Mouse (Mus musculus) limb, embryonic 10.5 days (tissue): Measurements from ENCODE around the gene Csmd2. TPM values are rescaled to one million over a fixed set of nuclear protein-coding genes. Genes with fewer than 3 reads are reported as not detected.

ENCODE experiments used
- DNase-seq: peaks from one replicate; pipeline ENCODE4 v3.0.0-alpha.2; 2017; ENCODE audit warnings: low spot score
- H3K27ac ChIP-seq: fragments of 300-500 bp; sonication (generic); 2 replicates; pipeline ENCODE4 v1.5.1; 2016; ENCODE audit warnings: mild to moderate bottlenecking
- H3K27me3 ChIP-seq: fragments of 300-500 bp; sonication (generic); 2 replicates; pipeline ENCODE4 v1.6.1; 2016; ENCODE audit warnings: low read depth, mild to moderate bottlenecking; ENCODE audit not compliant: poor library complexity, severe bottlenecking
- H3K36me3 ChIP-seq: fragments of 300-500 bp; sonication (generic); 2 replicates; pipeline ENCODE4 v1.6.1; 2016; ENCODE audit warnings: mild to moderate bottlenecking, moderate library complexity
- H3K4me1 ChIP-seq: fragments of 300-500 bp; sonication (generic); 2 replicates; pipeline ENCODE4 v1.6.1; 2016
- H3K4me3 ChIP-seq: fragments of 300-500 bp; sonication (generic); 2 replicates; pipeline ENCODE4 v1.5.1; 2016; ENCODE audit warnings: mild to moderate bottlenecking, moderate library complexity
- H3K9me3 ChIP-seq: fragments of 300-500 bp; sonication (generic); replicated peaks from 2 replicates; pipeline ENCODE4 v1.6.1; 2016; ENCODE audit warnings: mild to moderate bottlenecking
- WGBS: fragments of 180-500 bp; shearing (Covaris S2); methylation state at CpG from one replicate; pipeline ENCODE4 v1.1.7; 2016; 5-methylcytosine and 5-hydroxymethylcytosine counted together
- polyA plus RNA-seq: library from polyadenylated mRNA; unstranded; fragments of >200 nt; fragmentation: Nextera tagmentation; extraction: Ambion mirVana; gene quantifications from 2 replicates; pipeline ENCODE4 v1.2.1, GENCODE M21; 2016

Csmd2 gene
- polyA plus RNA-seq, 1 experiment from 2014 or later: 0.03 TPM

DNA sequence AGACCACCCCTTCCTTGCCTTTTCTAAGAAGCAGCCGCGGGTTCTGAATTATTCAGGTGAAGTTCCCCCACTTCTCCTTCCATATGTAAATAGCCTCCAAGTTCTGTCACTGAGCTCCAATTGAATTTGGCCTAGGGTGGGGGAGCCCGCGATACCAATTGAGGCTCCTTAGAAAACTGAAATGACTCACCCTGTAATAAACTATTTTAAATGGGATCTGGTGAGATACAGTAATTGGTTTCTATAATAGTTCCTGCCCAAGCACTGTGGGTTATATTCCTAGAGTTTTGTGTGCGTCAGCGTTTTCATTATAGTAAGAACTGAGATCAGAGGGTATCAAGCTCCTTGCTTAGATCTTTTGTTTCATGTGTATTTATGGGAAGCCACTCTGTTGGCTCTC is 287.9 kb downstream of the Csmd2 start:
- no peaks in the 10 kb centered on the region for H3K9me3 ChIP-seq
- no peaks in the 10 kb centered on the region for H3K36me3 ChIP-seq
- H3K27me3 ChIP-seq: no peaks in the 10 kb centered on the region
- 76% methylated on average over 6 of the region's 6 CpGs for WGBS
- H3K4me3 ChIP-seq: no peak overlapping the region
- H3K27ac ChIP-seq: no peak overlapping the region
- DNase-seq: no peak
- H3K4me1 ChIP-seq: no peaks in the 10 kb centered on the region

DNA sequence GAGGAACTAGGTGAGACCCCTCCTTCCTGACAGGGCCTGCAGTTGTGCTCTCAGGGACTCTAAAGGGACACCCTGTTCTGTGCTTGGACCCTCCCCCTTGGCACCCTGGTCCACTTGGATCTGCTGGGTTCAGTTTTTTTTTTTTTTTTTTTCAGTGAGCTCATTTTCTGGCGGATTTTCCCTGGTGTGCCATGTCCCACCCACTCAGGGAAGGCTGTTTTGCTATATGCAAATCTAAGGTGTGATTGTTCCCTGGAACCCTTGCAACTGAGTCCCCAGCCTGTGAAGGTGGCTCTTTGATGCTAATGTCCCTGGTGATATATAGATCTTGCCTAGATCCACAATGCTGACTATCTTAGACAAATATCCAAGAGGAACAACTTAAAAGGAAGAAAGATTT is 297.4 kb downstream of the Csmd2 start:
- 76% methylated on average over 1 of the region's 1 CpGs for WGBS
- H3K9me3 ChIP-seq: no peaks in the 10 kb centered on the region
- H3K27ac ChIP-seq: no peak overlapping the region
- H3K27me3 ChIP-seq: no peaks in the 10 kb centered on the region
- DNase-seq: no peak
- no peak overlapping the region for H3K4me3 ChIP-seq
- H3K4me1 ChIP-seq: no peaks in the 10 kb centered on the region
- H3K36me3 ChIP-seq: no peaks in the 10 kb centered on the region

DNA sequence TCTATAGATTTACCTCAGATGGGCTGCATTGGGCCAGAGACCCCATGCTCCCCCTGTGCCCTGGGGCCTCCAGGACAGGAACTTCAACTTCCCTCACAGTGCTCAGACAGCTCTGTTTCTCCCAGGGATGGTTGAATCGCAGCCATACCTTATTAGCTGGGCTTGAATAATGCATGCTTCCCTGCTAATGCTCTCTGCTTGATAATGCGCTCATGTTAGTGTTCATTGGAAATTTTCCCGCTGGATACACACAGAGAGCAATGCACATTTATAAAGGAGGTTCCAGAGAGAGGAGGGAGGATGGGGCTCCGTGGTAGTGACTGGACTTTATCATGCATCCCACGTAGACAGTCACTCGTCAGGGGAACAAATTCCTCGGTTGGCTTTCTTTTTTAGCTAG is 300.4 kb downstream of the Csmd2 start:
- 89% methylated on average over 7 of the region's 7 CpGs for WGBS
- H3K4me3 ChIP-seq: no peak overlapping the region
- no peaks in the 10 kb centered on the region for H3K4me1 ChIP-seq
- 0 out of 2 replicates have a peak, but pooled peaks cover 4% of the 10 kb centered on the region for H3K27me3 ChIP-seq
- H3K36me3 ChIP-seq: no peaks in the 10 kb centered on the region
- H3K9me3 ChIP-seq: no peaks in the 10 kb centered on the region
- H3K27ac ChIP-seq: no peak overlapping the region
- DNase-seq: no peak

DNA sequence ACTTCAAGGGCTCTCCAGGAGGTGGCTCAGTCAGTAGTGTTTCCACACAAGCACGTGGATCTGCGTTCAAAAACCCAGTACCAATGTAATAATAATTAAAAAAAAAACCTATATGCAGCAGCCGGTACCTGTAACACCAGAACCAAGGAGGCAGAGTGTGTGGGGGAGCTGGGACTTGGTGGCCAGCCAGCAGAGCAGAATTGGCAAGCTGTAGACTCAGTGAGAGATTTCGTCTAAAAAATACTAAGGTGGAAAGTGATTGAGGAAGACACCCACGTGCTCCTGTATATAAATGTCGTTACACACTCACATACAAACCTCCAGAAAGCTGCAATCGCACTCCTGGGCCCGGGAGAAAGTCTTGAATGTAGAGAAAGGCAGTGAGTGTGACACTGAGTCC is 316.4 kb downstream of the Csmd2 start:
- no peaks in the 10 kb centered on the region for H3K9me3 ChIP-seq
- H3K27ac ChIP-seq: no peak overlapping the region
- H3K27me3 ChIP-seq: no peaks in the 10 kb centered on the region
- H3K4me3 ChIP-seq: no peak overlapping the region
- no peaks in the 10 kb centered on the region for H3K36me3 ChIP-seq
- H3K4me1 ChIP-seq: no peaks in the 10 kb centered on the region
- WGBS: 87% methylated on average over 8 of the region's 8 CpGs
- no peak for DNase-seq

DNA sequence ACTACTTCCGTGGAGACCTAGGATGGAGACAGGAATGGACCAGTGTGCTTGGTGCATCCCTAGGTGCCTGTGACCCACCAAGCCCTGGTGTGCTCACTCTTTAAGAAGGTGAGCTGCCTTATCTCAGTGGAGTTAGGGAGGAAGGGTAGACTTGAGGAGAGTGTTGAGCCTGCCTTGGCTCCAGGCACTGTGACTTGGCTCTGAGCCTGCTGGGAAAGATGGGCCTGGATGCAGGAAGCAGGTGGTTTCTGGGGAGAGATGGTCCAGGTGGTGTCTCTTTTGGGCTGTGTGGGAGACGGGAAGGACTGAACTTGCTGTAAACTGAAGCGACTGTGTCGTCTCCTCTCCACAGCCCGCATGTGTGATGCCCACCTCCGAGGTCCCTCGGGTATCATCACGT is 318.4 kb downstream of the Csmd2 start:
- 96% methylated on average over 8 of the region's 8 CpGs for WGBS

DNA sequence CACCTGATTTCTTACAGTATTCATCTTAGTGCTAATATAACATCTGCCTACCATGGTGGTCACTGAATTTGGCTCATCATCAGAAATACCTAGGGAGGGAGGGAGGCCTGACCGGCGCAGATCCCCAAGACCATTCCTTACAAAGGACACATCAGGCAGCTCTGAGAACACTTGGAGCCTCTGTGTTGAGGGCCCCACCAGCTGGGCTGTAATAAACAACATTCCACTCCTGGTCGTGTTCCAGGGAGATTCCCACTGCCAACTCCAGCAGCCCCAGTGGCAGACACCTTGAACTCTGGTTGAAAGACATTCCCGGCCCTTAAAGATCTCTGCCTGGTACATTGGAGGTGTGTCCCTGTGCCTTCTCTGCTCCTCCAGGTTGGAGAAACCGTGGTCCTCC is 327.7 kb downstream of the Csmd2 start:
- H3K4me1 ChIP-seq: no peaks in the 10 kb centered on the region
- WGBS: 74% methylated on average over 5 of the region's 5 CpGs
- no peaks in the 10 kb centered on the region for H3K9me3 ChIP-seq
- H3K27me3 ChIP-seq: no peaks in the 10 kb centered on the region
- no peak overlapping the region for H3K4me3 ChIP-seq
- DNase-seq: no peak
- H3K36me3 ChIP-seq: no peaks in the 10 kb centered on the region
- no peak overlapping the region for H3K27ac ChIP-seq

More for the DNA sequence above, 318.4 kb downstream of the Csmd2 start:
- no peaks in the 10 kb centered on the region for H3K27me3 ChIP-seq
- no peak overlapping the region for H3K27ac ChIP-seq
- H3K4me1 ChIP-seq: no peaks in the 10 kb centered on the region
- H3K4me3 ChIP-seq: no peak overlapping the region
- no peak for DNase-seq
- no peaks in the 10 kb centered on the region for H3K36me3 ChIP-seq
- no peaks in the 10 kb centered on the region for H3K9me3 ChIP-seq

DNA sequence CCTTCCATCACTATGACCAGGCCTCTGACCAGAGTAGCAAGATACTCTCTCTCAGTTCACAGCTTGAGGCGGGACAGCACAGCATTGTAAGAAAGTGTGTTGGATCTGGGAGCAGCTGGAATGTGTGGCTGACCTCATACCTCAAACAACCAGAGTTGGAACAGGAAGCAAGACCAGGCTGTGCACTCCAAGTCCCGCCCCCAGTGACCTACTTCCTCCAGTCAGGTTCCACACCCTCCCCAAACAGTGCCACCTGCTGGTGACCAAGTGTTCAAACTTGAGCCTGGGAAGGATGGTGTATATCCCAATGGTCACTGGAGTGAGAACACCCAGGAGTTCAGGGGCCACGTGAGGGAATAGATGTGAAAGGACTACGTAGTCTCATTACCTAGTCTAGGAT is 330.3 kb downstream of the Csmd2 start:
- Histone ChIP-seq H3K4me3 (no peak overlapping the region), H3K4me1 (no peaks in the 10 kb centered on the region), H3K9me3 (no peaks in the 10 kb centered on the region), H3K36me3 (no peaks in the 10 kb centered on the region), H3K27ac (no peak overlapping the region), H3K27me3 (no peaks in the 10 kb centered on the region)
- no peak for DNase-seq
- 91% methylated on average over 4 of the region's 4 CpGs for WGBS

DNA sequence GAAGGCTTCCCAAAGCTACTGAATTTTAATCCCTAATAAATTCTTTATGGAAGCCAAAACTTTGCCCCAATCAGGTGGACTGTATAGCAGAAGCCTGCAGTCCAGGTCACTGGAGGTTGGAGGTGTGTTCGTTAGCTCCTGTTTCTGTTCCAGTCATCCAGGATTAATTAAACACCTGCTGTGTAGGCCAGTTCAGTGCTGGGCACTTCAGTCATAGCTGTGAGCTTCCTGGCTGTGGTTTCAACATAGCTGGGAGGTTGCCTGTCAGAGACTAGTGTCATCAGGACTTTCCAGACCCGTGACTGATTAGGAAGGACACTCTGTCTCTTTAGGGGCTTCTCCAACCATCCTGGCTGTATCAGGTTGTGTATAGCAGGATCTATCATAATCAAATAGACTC is 337.9 kb downstream of the Csmd2 start:
- Histone ChIP-seq H3K27me3 (no peaks in the 10 kb centered on the region; the same call in 1 of the 2 replicates), H3K27ac (no peak overlapping the region), H3K36me3 (no peaks in the 10 kb centered on the region), H3K4me3 (no peak overlapping the region), H3K4me1 (no peaks in the 10 kb centered on the region), H3K9me3 (no peaks in the 10 kb centered on the region)
- DNase-seq: no peak
- WGBS: 73% methylated on average over 2 of the region's 2 CpGs

DNA sequence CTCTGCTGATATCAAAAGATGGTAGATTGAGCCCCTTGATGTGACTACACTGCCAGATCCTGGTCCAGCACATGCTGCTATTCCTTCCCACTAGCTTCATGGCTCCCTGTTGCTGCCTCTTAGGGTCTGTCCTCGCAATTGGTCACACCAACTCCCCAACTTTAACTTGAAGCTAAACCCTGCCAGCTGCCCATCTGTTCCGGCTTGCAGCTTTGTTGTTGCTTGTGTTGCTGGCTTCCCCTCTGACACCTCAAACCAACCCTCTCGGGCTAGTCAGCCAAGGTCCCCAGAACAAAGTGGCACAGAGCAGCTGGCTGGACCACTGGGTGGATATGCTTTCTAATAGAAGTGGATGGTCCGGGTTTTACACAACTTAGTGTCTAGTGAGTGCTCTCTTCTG is 339.1 kb downstream of the Csmd2 start:
- Histone ChIP-seq H3K4me3 (no peak overlapping the region), H3K9me3 (no peaks in the 10 kb centered on the region), H3K27ac (no peak overlapping the region), H3K27me3 (peaks cover 2% of the 10 kb centered on the region; the same call in 1 of the 2 replicates), H3K4me1 (no peaks in the 10 kb centered on the region), H3K36me3 (no peaks in the 10 kb centered on the region)
- DNase-seq: no peak
- 76% methylated on average over 4 of the region's 4 CpGs for WGBS

DNA sequence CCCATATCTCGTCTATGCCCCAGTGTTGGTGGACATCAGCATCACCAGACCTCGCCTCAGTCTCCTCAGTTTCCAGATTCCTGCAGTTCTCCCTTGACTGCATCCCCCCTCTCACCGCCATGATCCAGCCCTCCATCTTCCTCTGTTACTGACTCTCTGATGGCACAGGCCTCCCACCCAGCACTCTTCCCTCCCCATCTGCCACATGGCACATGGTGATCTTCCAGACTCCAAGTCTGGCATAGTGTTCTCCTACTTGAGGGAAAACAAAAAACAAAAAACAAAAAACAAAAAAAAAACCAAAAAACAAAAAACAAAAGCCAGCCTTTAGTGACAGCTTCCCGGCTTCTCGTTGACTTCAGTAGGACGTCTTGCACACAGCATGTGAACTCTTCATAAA is 339.8 kb downstream of the Csmd2 start:
- Histone ChIP-seq H3K27me3 (peaks cover 9% of the 10 kb centered on the region; the same call in 1 of the 2 replicates), H3K4me1 (no peaks in the 10 kb centered on the region), H3K9me3 (no peaks in the 10 kb centered on the region), H3K4me3 (no peak overlapping the region), H3K36me3 (no peaks in the 10 kb centered on the region), H3K27ac (no peak overlapping the region)
- 87% methylated on average over 6 of the region's 6 CpGs for WGBS
- DNase-seq: no peak

DNA sequence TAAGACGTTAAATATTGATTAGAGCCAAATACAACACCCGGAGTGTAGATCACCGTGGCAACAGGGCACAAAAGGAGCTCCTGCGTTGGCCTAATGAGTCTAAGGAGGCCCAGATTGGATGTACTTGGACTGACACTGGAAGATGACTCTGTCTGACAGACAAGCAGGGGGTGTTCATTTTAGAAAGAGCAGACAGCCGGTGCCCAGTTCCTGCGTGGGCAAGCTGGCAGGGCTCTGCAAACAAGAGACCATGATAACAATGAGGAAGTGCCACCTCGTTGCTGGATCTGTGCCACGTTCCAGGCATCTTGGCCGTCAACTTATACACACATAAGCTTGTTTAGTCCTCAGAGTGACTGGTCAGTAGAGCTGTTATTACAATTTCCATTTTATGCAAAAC is 342.9 kb downstream of the Csmd2 start:
- DNase-seq: no peak
- H3K27ac ChIP-seq: no peak overlapping the region

DNA sequence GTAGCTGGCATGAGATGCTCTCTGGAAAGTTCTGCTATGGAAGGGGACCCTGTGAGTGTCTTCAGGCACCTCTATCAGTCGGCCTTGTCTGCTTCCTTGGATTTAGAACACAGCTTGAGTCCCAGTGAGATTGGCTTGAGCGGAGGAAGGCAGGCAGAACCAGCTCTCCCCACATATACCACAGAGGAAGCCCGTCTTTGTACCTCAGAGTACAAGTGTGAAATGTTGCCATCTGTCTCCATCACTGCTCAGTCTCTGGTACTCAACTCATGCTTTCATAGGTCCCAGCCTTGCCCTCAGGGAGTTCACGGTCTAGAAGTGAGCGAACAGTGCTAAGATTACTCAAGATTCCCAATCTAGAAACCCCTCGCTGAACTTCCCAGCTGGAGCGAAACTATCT is 352.8 kb downstream of the Csmd2 start:
- Histone ChIP-seq H3K36me3 (no peaks in the 10 kb centered on the region), H3K4me1 (no peaks in the 10 kb centered on the region), H3K27me3 (peaks cover 97% of the 10 kb centered on the region), H3K27ac (no peak overlapping the region), H3K4me3 (no peak overlapping the region), H3K9me3 (no peaks in the 10 kb centered on the region)
- DNase-seq: no peak
- 90% methylated on average over 7 of the region's 7 CpGs for WGBS

More for the DNA sequence above, 342.9 kb downstream of the Csmd2 start:
- no peaks in the 10 kb centered on the region for H3K4me1 ChIP-seq
- H3K4me3 ChIP-seq: no peak overlapping the region
- H3K9me3 ChIP-seq: no peaks in the 10 kb centered on the region
- WGBS: 91% methylated on average over 9 of the region's 9 CpGs
- H3K27me3 ChIP-seq: peaks cover 29% of the 10 kb centered on the region
- no peaks in the 10 kb centered on the region for H3K36me3 ChIP-seq

DNA sequence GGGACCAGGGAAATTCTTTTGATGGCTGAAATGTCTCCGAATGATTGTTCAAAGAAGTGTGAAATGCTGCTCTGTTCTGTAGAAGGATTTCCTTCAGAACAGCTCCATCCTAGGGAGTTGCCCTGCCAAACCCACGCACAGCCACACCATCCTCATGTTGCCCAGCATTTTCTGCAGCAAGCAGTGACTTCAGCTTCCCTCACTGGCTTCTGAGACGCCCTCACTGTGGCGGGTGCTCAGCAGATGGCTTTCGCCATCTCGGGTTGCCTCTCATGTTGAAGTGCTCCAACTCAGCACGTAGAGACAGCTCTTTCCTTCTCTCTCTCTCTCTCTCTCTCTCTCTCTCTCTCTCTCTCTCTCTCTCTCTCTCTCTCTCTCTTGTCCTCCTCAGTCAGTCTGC is 353.7 kb downstream of the Csmd2 start:
- WGBS: 64% methylated on average over 7 of the region's 7 CpGs
- Histone ChIP-seq H3K27me3 (peaks cover 97% of the 10 kb centered on the region), H3K36me3 (no peaks in the 10 kb centered on the region), H3K4me3 (no peak overlapping the region), H3K27ac (no peak overlapping the region), H3K9me3 (no peaks in the 10 kb centered on the region), H3K4me1 (no peaks in the 10 kb centered on the region)
- DNase-seq: no peak

DNA sequence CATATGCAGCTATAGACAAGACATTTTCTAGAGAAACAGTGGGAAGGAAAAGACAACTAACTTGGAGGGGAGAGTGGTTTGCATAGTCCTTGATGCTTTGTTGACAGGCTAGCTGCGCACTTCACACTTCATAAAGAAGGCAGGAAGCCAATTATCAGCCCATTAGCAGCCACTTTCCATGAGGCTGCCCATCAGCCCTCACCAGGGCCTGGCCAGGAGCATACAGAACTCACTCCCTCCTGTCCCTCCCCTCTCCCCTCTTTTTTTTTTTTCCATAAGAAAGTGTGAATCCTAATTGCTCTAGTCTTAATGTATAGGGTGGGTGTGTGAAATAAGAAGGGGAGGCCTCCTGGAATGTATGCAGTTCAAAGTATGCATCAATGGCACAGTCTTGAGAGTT is 354.6 kb downstream of the Csmd2 start:
- H3K36me3 ChIP-seq: no peaks in the 10 kb centered on the region
- no peak overlapping the region for H3K4me3 ChIP-seq
- no peaks in the 10 kb centered on the region for H3K9me3 ChIP-seq
- DNase-seq: no peak
- peaks cover 97% of the 10 kb centered on the region for H3K27me3 ChIP-seq
- 29% methylated on average over 1 of the region's 1 CpGs for WGBS
- no peak overlapping the region for H3K27ac ChIP-seq
- H3K4me1 ChIP-seq: no peaks in the 10 kb centered on the region
